Mouse (Mus musculus) ovary, postnatal 10 days (tissue): ENCODE results near the gene Olfr430.
"Not testable (repeated sequence)": the region's sequence is repeated elsewhere in the genome, so short reads cannot be mapped to it uniquely, and the experiment has no call there.

Source experiments
- DNase-seq: peaks from one replicate; pipeline ENCODE4 v3.0.0; 2022; ENCODE audit warnings: low spot score

Olfr430 gene

GRCm38 (mm10) chr1:174066305-174066704 lies at the start of gene Olfr430:
Gene Olfr430, plus strand, starts transcription at chr1:174066605.
- no peak for DNase-seq

GRCm38 (mm10) chr1:174031698-174032097 lies 34.7 kb upstream of the Olfr430 start, which contains the start of gene Ifi205:
Gene Ifi205, minus strand, starts transcription at chr1:174031810.
- no peak for DNase-seq

- DNase-seq, result no peak
Measured at GRCm38 (mm10) chr1:174035841-174036240, 30.6 kb upstream of the Olfr430 start.

- DNase-seq, result no peak
Measured at GRCm38 (mm10) chr1:174038480-174038879, 27.9 kb upstream of the Olfr430 start.

DNA sequence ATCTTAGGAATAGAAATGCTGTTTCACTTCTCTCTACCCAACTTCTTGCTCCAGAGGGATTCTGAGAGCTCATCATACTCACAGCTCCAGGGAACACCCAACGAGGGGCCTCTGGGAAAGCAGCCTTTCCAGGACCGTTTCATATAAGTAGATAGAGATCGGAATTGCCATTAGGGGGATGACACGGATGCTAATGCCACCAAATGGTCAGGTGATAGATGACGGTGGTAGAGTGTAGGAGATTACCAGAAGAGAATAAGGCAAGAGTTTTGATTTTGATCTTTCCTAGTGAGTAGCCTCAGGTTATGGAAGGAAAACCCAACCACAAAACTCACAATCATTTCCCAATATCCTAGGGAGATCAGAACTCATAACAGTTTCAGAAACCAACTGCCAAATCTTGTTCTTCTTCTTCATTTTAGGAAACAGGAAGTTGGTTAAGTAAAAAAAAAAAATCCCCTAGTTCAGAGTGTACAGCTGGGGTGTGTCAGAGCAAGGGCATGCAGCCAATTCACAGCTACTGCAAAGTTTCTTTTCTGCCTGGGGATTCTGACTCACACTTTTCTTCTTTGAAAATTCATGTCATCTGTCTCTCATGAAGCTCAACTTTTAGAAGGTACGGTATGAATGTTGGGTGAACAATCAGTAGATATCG lies 25.8 kb upstream of the Olfr430 start, which contains the start of gene Olfr433:
Gene Olfr433 (plus strand): TSS at position 183 of the 655 bp plus-strand sequence.
- no peak for DNase-seq

DNA sequence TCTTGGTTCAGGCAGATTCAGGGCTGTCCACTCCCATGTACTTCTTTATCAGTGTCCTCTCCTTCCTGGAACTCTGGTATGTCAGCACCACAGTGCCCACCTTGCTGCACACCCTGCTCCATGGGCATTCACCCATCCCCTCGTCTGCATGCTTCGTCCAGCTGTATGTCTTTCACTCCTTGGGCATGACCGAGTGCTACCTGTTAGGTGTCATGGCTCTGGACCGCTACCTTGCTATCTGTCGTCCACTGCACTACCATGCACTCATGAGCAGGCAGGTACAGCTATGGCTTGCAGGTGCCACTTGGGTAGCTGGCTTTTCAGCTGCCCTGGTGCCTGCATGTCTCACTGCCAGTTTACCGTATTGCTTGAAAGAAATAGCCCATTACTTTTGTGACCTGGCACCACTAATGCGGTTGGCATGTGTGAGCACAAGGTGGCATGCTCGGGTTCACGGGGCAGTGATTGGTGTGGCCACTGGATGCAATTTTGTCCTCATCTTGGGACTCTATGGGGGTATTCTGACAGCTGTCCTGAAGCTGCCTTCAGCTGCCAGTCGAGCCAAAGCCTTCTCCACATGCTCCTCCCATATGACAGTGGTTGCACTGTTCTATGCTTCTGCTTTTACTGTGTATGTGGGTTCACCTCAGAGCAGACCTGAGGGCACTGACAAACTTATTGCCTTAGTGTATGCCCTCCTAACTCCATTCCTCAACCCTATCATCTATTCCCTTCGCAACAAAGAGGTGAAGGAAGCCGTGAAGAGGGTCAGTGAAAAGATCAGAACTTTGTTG lies 24.1 kb upstream of the Olfr430 start:
- DNase-seq, result not testable (repeated sequence)

DNA sequence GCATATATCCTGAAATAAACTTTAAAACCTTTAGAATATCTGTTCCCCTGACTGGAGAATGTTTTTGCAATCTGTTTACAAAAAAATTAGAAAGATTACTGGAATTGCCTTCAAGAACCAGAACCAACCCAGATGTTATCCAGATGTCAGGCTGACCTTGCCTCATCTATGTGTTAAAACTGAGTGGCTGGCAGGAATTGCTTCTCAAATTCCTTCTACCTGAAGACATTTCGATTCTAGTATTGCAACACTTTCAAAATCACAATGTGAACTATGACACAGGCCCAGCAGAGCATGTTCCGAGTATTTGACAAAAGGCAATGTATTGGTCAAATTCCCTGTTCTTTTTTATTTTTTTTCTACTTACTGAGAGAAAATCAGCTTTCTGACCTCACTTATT lies 22.0 kb upstream of the Olfr430 start:
- no peak for DNase-seq

- not testable (repeated sequence) for DNase-seq
Measured at GRCm38 (mm10) chr1:174048227-174048626, 18.2 kb upstream of the Olfr430 start.

DNA sequence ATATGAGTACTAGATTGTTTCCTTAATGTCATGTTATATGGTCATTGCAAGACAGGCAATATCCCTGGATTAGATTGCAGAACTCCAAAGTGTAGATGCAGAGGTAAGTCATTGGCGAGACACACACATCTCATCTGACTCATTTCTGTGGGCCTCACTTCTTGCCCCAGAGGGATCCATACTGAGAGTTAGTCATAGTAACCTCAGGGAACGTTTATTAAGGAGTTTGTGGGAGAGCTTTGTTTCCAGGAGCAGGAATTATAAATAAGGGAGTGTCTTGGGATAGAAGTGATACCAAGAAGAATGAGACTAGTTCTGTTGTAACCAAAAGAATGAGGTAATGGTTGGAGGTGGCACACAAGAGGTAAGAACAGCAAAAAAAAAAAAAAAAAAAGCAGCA lies 17.5 kb upstream of the Olfr430 start, which contains the start of gene Olfr432:
Gene Olfr432 (plus strand): TSS at position 313 of the 400 bp plus-strand sequence.
- no peak for DNase-seq

- DNase-seq, result not testable (repeated sequence)
Measured at GRCm38 (mm10) chr1:174049357-174049756, 17.0 kb upstream of the Olfr430 start.

DNA sequence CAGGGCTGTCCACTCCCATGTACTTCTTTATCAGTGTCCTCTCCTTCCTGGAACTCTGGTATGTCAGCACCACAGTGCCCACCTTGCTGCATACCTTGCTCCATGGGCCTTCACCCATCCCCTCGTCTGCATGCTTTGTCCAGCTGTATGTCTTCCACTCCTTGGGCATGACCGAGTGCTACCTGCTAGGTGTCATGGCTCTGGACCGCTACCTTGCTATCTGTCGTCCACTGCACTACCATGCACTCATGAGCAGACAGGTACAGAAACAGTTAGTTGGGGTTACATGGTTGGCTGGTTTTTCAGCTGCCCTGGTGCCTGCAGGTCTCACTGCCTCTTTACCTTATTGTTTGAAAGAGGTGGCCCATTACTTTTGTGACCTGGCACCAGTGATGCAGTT lies 15.9 kb upstream of the Olfr430 start:
- no peak for DNase-seq

GRCm38 (mm10) chr1:174051515-174051914 lies 14.9 kb upstream of the Olfr430 start:
- no peak for DNase-seq

DNA sequence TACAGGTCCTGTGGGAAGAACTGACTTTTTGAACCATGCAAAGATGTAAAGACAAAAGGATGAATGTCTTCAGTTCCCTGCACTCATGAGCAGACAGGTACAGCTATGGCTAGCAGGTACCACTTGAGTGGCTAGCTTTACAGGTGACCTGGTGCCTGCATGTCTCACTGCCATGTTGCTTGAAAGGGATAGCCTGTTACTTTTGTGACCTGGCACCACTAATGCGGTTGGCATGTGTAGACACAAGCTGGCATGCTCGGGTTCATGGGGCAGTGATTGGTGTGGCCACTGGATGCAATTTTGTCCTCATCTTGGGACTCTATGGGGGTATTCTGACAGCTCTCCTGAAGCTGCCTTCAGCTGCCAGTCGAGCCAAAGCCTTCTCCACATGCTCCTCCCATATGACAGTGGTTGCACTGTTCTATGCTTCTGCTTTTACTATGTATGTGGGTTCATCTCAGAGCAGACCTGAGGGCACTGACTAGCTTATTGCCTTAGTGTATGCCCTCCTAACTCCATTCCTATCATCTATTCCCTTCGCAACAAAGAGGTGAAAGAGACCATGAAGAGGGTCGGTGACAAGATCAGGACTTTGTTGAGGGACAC lies 14.4 kb upstream of the Olfr430 start:
- no peak for DNase-seq

- no peak for DNase-seq
Measured at GRCm38 (mm10) chr1:174052981-174053380, 13.4 kb upstream of the Olfr430 start.

GRCm38 (mm10) chr1:174055248-174055647 lies 11.2 kb upstream of the Olfr430 start:
- DNase-seq, result no peak

GRCm38 (mm10) chr1:174084031-174084430 lies 17.6 kb downstream of the Olfr430 start, which contains the start of gene Olfr429:
Gene Olfr429, plus strand, starts transcription at chr1:174084331.
- no peak for DNase-seq

DNA sequence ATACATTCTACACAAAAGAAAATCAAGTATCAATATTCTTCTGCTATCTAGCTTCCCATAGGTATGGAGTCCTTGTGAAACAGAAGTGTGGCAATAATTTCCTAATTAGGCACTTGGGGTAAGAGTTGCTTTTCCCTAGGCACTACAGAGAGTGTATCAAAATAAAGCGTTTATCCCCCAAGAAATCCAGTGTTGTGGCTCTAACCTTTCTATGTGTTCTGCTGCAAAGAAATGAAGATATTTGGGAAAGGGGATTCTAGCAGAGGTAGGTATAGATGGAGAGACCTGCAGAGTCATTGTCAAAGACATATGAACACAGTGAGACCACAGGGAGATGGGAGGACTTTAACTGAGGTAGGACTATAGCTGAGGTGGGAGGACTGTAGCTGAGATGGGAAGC lies 30.2 kb downstream of the Olfr430 start, which contains the start of gene Olfr427:
Gene Olfr427 (plus strand): TSS at position 301 of the 400 bp plus-strand sequence.
- DNase-seq, result no peak

DNA sequence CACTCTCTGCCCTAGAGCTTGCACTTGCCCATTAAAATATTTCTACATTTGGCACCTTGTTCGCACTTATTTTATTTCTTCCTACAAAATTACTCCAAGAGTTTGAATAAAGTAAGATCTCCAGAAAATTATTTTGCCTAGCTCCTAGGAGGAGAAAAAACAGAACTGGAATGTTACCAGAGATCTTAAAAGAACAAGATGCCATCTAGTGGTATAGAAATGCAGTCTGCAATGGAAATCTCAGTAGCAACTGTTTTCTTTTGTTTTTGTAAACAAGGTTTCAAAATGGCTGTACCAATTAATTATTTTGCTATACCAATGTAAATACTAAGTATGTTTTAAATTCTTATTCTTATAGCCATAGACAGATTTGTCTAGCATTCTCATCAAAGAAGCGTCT lies 37.3 kb downstream of the Olfr430 start:
- DNase-seq, result no peak

- no peak for DNase-seq
Measured at GRCm38 (mm10) chr1:174121062-174121461, 54.7 kb downstream of the Olfr430 start, which contains the start of gene Olfr231. Gene Olfr231, minus strand, starts transcription at chr1:174121162.
